Mouse (Mus musculus) liver, adult 2 months (tissue): ENCODE results near the gene Dlg1. TPM values are rescaled to one million over a fixed set of nuclear protein-coding genes. Genes with fewer than 3 reads are reported as not detected.
A peak's percentile ranks its signal among the peaks of the same experiment; 100 is the strongest.

Source experiments
- DNase-seq: peaks from one replicate; pipeline ENCODE4 v3.0.0-alpha.2; 2011; ENCODE audit warnings: low read depth, low spot score; ENCODE audit errors: extremely low read depth
- H3K27ac ChIP-seq: fragments of 200-500 bp; replicated peaks from 2 replicates; pipeline ENCODE4 v1.5.1; 2012; ENCODE audit warnings: low read depth, mild to moderate bottlenecking, control low read depth, inconsistent platforms, low read length; ENCODE audit not compliant: insufficient read depth
- H3K27me3 ChIP-seq: fragments of 200-500 bp; 2 replicates; pipeline ENCODE4 v1.6.1; 2012; ENCODE audit warnings: mild to moderate bottlenecking, moderate library complexity, low read length, inconsistent platforms; ENCODE audit not compliant: control insufficient read depth, insufficient read depth
- H3K36me3 ChIP-seq: fragments of 200-500 bp; 2 replicates; pipeline ENCODE4 v1.6.1; 2012; ENCODE audit warnings: low read length, inconsistent platforms; ENCODE audit not compliant: control insufficient read depth, insufficient read depth
- H3K4me1 ChIP-seq: fragments of 200-500 bp; 2 replicates; pipeline ENCODE4 v1.6.1; 2011; ENCODE audit warnings: low read length; ENCODE audit not compliant: control insufficient read depth, insufficient read depth
- H3K4me3 ChIP-seq: fragments of 200-500 bp; 2 replicates; pipeline ENCODE4 v1.5.1; 2011; ENCODE audit warnings: low read depth, mild to moderate bottlenecking, control low read depth, low read length, moderate library complexity; ENCODE audit not compliant: insufficient read depth
- H3K79me2 ChIP-seq: fragments of 200-500 bp; 2 replicates; pipeline ENCODE4 v1.6.1; 2012; ENCODE audit warnings: inconsistent platforms, mild to moderate bottlenecking, low read length, moderate library complexity; ENCODE audit not compliant: control insufficient read depth, insufficient read depth
- H3K9ac ChIP-seq: fragments of 200-500 bp; 2 replicates; pipeline ENCODE4 v1.6.1; 2012; ENCODE audit warnings: low read depth, mild to moderate bottlenecking, control low read depth, inconsistent platforms, low read length
- CTCF ChIP-seq: fragments of 200-500 bp; IDR thresholded peaks from 2 replicates; pipeline ENCODE4 v1.5.1; 2011; ENCODE audit warnings: low read depth, low read length, control low read depth
- POLR2A ChIP-seq: fragments of 200-500 bp; IDR thresholded peaks from 2 replicates; pipeline ENCODE4 v1.6.1; 2011; ENCODE audit warnings: low read length, control low read depth; ENCODE audit not compliant: insufficient read depth; ENCODE audit errors: extremely low read depth
- WGBS: fragments of 180-500 bp; shearing (Covaris S2); methylation state at CpG from one replicate; pipeline ENCODE4 v1.1.7; 2018; 5-methylcytosine and 5-hydroxymethylcytosine counted together
- polyA plus RNA-seq: library from polyadenylated mRNA; depleted of rRNA; stranded (reverse); fragments of >200 nt; gene quantifications from 2 replicates; pipeline ENCODE4 v1.2.3, GENCODE M21; 2012
- total RNA-seq: library from RNA; depleted of rRNA; stranded (reverse); fragments of >200 nt; gene quantifications from 2 replicates; pipeline ENCODE4 v1.2.3, GENCODE M21; 2014

The Dlg1 gene
- total and polyA plus RNA-seq, 2 experiments: 10.8 to 42.7 TPM

GRCm38 (mm10) chr16:31695286-31696020, 32.2 kb downstream of the Dlg1 start:
- no peak overlapping the region for H3K4me3 ChIP-seq
- H3K79me2 ChIP-seq: peaks cover 2% of the 10 kb centered on the region; the same call in 1 of the 2 replicates
- H3K27ac ChIP-seq: no peak overlapping the region
- H3K27me3 ChIP-seq: no peaks in the 10 kb centered on the region
- 85% methylated on average over 11 of the region's 11 CpGs for WGBS
- DNase-seq: no peak
- TF ChIP-seq POLR2A (no peak), CTCF (no peak)
- no peak overlapping the region for H3K9ac ChIP-seq
- H3K36me3 ChIP-seq: no peaks in the 10 kb centered on the region
- H3K4me1 ChIP-seq: peaks cover 5% of the 10 kb centered on the region; the same call in 1 of the 2 replicates

GRCm38 (mm10) chr16:31696367-31696766, 33.1 kb downstream of the Dlg1 start:
- Histone ChIP-seq H3K27ac (no peak overlapping the region), H3K4me1 (peaks cover 11% of the 10 kb centered on the region; the same call in 1 of the 2 replicates), H3K79me2 (peaks cover 8% of the 10 kb centered on the region; the same call in 1 of the 2 replicates), H3K27me3 (no peaks in the 10 kb centered on the region), H3K36me3 (no peaks in the 10 kb centered on the region), H3K9ac (no peak overlapping the region), H3K4me3 (no peak overlapping the region)
- TF ChIP-seq CTCF: no peak
- TF ChIP-seq POLR2A: no peak
- DNase-seq: no peak
- 66% methylated on average over 6 of the region's 6 CpGs for WGBS

- H3K36me3 ChIP-seq: no peaks in the 10 kb centered on the region
- no peak overlapping the region for H3K27ac ChIP-seq
- H3K4me1 ChIP-seq: peaks cover 11% of the 10 kb centered on the region; the same call in 1 of the 2 replicates
- H3K79me2 ChIP-seq: peaks cover 10% of the 10 kb centered on the region; the same call in 1 of the 2 replicates
- no peaks in the 10 kb centered on the region for H3K27me3 ChIP-seq
- 91% methylated on average over 4 of the region's 4 CpGs for WGBS
- H3K4me3 ChIP-seq: no peak overlapping the region
- DNase-seq: no peak
- TF ChIP-seq POLR2A: no peak
- TF ChIP-seq CTCF: no peak
- no peak overlapping the region for H3K9ac ChIP-seq
These were observed 34.1 kb downstream of the Dlg1 start for GRCm38 (mm10) chr16:31697341-31697740.

- peak; percentile 47 for DNase-seq
- WGBS: 2% methylated on average over 2 of the region's 2 CpGs
- H3K36me3 ChIP-seq: no peaks in the 10 kb centered on the region
- H3K27me3 ChIP-seq: no peaks in the 10 kb centered on the region
- TF ChIP-seq POLR2A (no peak), CTCF (peak; percentile 36)
- no peak overlapping the region for H3K9ac ChIP-seq
- H3K4me1 ChIP-seq: peaks cover 6% of the 10 kb centered on the region; the same call in 1 of the 2 replicates
- H3K27ac ChIP-seq: no peak overlapping the region
- H3K4me3 ChIP-seq: no peak overlapping the region
- H3K79me2 ChIP-seq: peaks cover 13% of the 10 kb centered on the region; the same call in 1 of the 2 replicates
These were observed 42.0 kb downstream of the Dlg1 start for GRCm38 (mm10) chr16:31705213-31705612.

GRCm38 (mm10) chr16:31705904-31706303, 42.7 kb downstream of the Dlg1 start:
- Histone ChIP-seq H3K27me3 (no peaks in the 10 kb centered on the region), H3K27ac (no peak overlapping the region), H3K4me3 (no peak overlapping the region), H3K4me1 (0 out of 2 replicates have a peak, but pooled peaks cover 2% of the 10 kb centered on the region), H3K36me3 (no peaks in the 10 kb centered on the region), H3K79me2 (peaks cover 10% of the 10 kb centered on the region; the same call in 1 of the 2 replicates), H3K9ac (no peak overlapping the region)
- TF ChIP-seq CTCF: no peak
- no peak for TF ChIP-seq POLR2A
- WGBS: 80% methylated on average over 3 of the region's 3 CpGs
- no peak for DNase-seq

GRCm38 (mm10) chr16:31707326-31707725, 44.1 kb downstream of the Dlg1 start:
- H3K27me3 ChIP-seq: no peaks in the 10 kb centered on the region
- H3K36me3 ChIP-seq: no peaks in the 10 kb centered on the region
- peaks cover 5% of the 10 kb centered on the region; the same call in 1 of the 2 replicates for H3K79me2 ChIP-seq
- no peak for TF ChIP-seq CTCF
- no peak for TF ChIP-seq POLR2A
- WGBS: 59% methylated on average over 3 of the region's 3 CpGs
- H3K27ac ChIP-seq: no peak overlapping the region
- H3K9ac ChIP-seq: no peak overlapping the region
- H3K4me1 ChIP-seq: no peaks in the 10 kb centered on the region
- no peak overlapping the region for H3K4me3 ChIP-seq
- no peak for DNase-seq
